Mouse (Mus musculus): ENCODE measurements around the gene Sec11a.

GRCm38 (mm10) chr7:80992631-80992979 is 45.0 kb upstream of the Sec11a start:
- no peak for TF ChIP-seq CTCF (IDR thresholded peaks at IDR 0.05; ENCODE audit: low read depth, low read length)
- TF ChIP-seq GATA1 (IDR thresholded peaks at IDR 0.05; ENCODE audit: borderline replicate concordance, low read length) = no peak
- no peak for TF ChIP-seq POLR2AphosphoS5 (IDR thresholded peaks at IDR 0.05; ENCODE audit: insufficient replicate concordance, low read depth, low read length)
- TF ChIP-seq TAL1 (conservative IDR thresholded peaks at IDR 0.05; ENCODE audit: low read depth, low read length) = no peak
- TF ChIP-seq GATA2 (IDR thresholded peaks at IDR 0.05; ENCODE audit: borderline replicate concordance, low read depth, low read length) = no peak

Measured in G1E (cell line).